Mouse (Mus musculus) heart, embryonic 13.5 days (tissue): ENCODE results near the gene Trim67. TPM values are rescaled to one million over a fixed set of nuclear protein-coding genes. Genes with fewer than 3 reads are reported as not detected.

ENCODE experiments used
- ATAC-seq: fragments of 200-750 bp; cut with Nextera tagmentation; 2 replicates; pipeline ENCODE4 v1.8.0; 2017; ENCODE audit warnings: moderate TSS enrichment; ENCODE audit not compliant: insufficient number of reproducible peaks, low FRiP score, low TSS enrichment; ENCODE audit errors: extremely low read depth
- H3K27ac ChIP-seq: fragments of 300-500 bp; sonication (generic); replicated peaks from 2 replicates; pipeline ENCODE4 v1.5.1; 2015; ENCODE audit warnings: moderate library complexity, mild to moderate bottlenecking, inconsistent platforms
- H3K27me3 ChIP-seq: fragments of 300-500 bp; sonication (generic); replicated peaks from 2 replicates; pipeline ENCODE4 v1.6.1; 2015; ENCODE audit warnings: mild to moderate bottlenecking, inconsistent platforms
- H3K36me3 ChIP-seq: fragments of 300-500 bp; sonication (generic); 2 replicates; pipeline ENCODE4 v1.6.1; 2015; ENCODE audit warnings: mild to moderate bottlenecking, inconsistent platforms
- H3K4me1 ChIP-seq: fragments of 300-500 bp; sonication (generic); 2 replicates; pipeline ENCODE4 v1.6.1; 2015; ENCODE audit warnings: inconsistent platforms
- H3K4me2 ChIP-seq: fragments of 300-500 bp; sonication (generic); 2 replicates; pipeline ENCODE4 v1.6.1; 2015; ENCODE audit warnings: inconsistent platforms, mild to moderate bottlenecking, moderate library complexity
- H3K4me3 ChIP-seq: fragments of 300-500 bp; sonication (generic); 2 replicates; pipeline ENCODE4 v1.5.1; 2015; ENCODE audit warnings: moderate library complexity, mild to moderate bottlenecking, inconsistent platforms
- H3K9ac ChIP-seq: fragments of 300-500 bp; sonication (generic); 2 replicates; pipeline ENCODE4 v1.6.1; 2015; ENCODE audit warnings: inconsistent platforms, mild to moderate bottlenecking, moderate library complexity
- H3K9me3 ChIP-seq: fragments of 300-500 bp; sonication (generic); 2 replicates; pipeline ENCODE4 v1.6.1; 2016; ENCODE audit warnings: inconsistent platforms
- WGBS: fragments of 180-500 bp; shearing (Covaris S2); methylation state at CpG from one replicate; pipeline ENCODE4 v1.1.7; 2015; ENCODE audit warnings: mixed read lengths; 5-methylcytosine and 5-hydroxymethylcytosine counted together
- polyA plus RNA-seq: library from polyadenylated mRNA; unstranded; fragments of >200 nt; fragmentation: Nextera tagmentation; extraction: Ambion mirVana; gene quantifications from 2 replicates; pipeline ENCODE4 v1.2.1, GENCODE M21; 2015

Trim67 gene
- polyA plus RNA-seq, 1 experiment from 2014 or later: 0.16 TPM

DNA sequence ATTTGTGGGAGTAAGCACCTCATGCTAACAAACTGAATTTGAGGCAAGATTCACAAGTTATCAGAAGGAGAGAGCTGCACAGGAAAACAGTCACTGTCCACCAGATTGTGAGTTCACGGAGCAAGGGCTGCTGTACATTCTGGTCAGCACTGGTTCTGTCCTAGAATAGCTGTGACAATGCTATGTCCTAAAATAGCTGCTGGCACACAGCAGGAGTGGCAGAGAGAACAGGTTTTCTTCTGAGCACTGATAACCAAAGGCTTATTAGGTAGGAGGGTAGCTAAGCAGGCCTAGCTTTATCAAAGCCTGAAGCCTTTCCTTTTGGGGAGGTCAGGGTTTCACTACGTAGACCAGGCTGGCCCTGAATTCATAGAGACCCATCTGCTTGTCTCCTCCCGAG is 67.3 kb downstream of the Trim67 start:
- WGBS: 44% methylated on average over 3 of the region's 3 CpGs
- no peak for ATAC-seq
- Histone ChIP-seq H3K27ac (peak overlapping the region; percentile 93), H3K4me2 (peak overlapping the region; percentile 46), H3K27me3 (no peaks in the 10 kb centered on the region), H3K36me3 (peaks cover 59% of the 10 kb centered on the region), H3K4me3 (no peak overlapping the region), H3K9ac (0 out of 2 replicates have a peak overlapping the region, but pooled peaks have one; percentile 33), H3K9me3 (0 out of 2 replicates have a peak, but pooled peaks cover 11% of the 10 kb centered on the region), H3K4me1 (peaks cover 50% of the 10 kb centered on the region)

DNA sequence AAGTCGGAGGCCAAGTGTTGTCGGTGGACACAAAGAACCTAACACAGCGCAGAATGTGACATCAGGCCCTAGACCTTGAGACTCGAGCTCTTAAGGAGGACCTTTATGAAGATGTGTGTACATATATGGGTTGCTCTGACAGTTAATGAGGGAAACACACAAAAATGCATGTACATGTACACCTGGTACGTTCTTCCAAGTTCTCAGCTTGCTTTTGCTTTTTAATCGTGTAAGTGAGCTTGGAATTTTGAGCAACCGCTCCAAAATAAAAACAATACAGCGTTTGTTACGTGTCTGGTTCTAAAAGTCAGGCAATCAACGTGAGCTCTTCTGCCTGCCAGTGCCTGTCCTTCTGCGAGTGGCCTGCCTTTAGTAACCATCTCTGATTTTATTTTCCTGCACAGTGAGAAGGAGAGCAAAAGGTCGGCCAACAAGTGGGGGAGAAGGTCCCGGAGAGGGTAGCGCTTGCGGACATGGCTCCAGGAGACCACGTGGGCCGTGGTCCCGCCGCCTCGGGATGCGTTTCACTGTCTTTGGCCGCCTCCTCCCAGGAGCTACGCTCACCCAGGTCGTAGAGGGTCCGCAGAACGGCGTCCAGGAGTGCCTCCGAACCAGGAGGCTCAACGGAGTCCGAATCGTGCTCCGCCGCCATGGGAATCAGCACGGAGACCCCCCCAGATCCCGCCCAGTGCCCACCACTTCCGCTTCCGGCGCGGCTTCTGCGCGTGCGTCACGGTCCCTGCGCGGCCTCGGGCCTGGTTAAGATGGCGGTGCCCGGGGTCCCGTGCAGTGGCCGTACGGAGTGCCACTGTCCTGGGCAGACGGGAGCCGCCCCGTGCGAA is 69.7 kb downstream of the Trim67 start, which contains the start of the genes Gnpat and 2810004N23Rik:
Gene Gnpat (plus strand): TSS at position 713 of the 842 bp plus-strand sequence.
Gene 2810004N23Rik (minus strand): TSS at position 800 of the 842 bp plus-strand sequence.
- no peaks in the 10 kb centered on the region for H3K9me3 ChIP-seq
- peak within 1 kb of the TSS; percentile 77 for H3K4me2 ChIP-seq
- peaks cover 40% of the 10 kb centered on the region for H3K36me3 ChIP-seq
- under 1% methylated on average over 55 of the region's 55 CpGs for WGBS
- peak within 1 kb of the TSS; percentile 95 for H3K9ac ChIP-seq
- peak within 1 kb of the TSS; percentile 85 for H3K27ac ChIP-seq
- H3K4me1 ChIP-seq: peaks cover 72% of the 10 kb centered on the region
- ATAC-seq: peak; percentile 84
- peak within 1 kb of the TSS; percentile 91 for H3K4me3 ChIP-seq
- H3K27me3 ChIP-seq: no peaks in the 10 kb centered on the region

DNA sequence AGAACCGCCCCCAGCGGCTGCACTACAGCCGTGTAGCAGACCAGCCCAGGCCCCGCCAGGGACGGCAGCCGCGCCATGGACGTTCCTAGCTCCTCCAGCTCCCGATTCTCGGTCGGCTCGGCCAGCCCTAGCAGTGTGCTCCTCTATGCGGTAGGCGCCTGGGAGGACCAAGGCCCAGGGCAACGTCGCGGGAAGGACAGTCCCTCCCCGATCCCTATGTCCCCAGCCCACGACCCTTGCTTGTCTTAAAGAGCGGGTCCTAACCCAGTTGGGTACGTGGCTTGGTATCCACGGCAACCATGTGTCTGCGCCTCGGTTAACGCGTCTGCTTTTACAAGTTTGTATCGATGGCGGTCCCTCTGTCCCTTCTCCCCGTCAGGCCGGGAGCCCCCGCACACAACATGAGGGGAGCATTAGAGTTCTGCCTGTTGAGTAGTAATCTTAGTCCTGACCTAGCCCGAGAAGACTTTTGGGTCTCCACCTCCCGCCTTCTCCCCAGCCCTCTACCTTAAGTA is 70.3 kb downstream of the Trim67 start:
- no peak; the same call in 1 of the 2 replicates for ATAC-seq
- Histone ChIP-seq H3K4me2 (peak overlapping the region; percentile 77), H3K27ac (peak overlapping the region; percentile 85), H3K4me1 (peaks cover 79% of the 10 kb centered on the region), H3K9ac (peak overlapping the region; percentile 95), H3K4me3 (peak overlapping the region; percentile 91), H3K27me3 (no peaks in the 10 kb centered on the region), H3K9me3 (no peaks in the 10 kb centered on the region), H3K36me3 (peaks cover 33% of the 10 kb centered on the region)
- under 1% methylated on average over 33 of the region's 33 CpGs for WGBS

DNA sequence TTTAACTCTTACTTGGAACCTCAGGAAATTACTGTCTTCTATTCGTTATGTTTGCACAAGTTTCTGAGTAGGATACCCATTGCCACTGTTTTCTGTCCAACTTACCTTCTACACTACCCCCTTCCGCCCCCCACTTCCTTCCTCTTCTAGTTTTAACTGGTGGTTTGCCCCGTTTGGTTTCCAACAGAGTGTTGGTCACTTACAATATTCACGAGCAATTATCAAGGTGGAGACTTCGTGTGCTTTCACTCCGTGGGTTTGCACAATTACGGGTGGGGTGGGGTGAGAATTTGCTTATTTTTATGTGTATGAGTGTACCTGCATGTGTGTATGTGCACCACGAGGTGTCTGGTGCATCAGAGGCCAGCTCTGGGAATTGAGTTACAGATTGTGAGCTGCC is 70.8 kb downstream of the Trim67 start:
- peaks cover 28% of the 10 kb centered on the region for H3K36me3 ChIP-seq
- H3K4me2 ChIP-seq: peak overlapping the region; percentile 77
- ATAC-seq: no peak
- peak overlapping the region; percentile 85 for H3K27ac ChIP-seq
- peak overlapping the region; percentile 95 for H3K9ac ChIP-seq
- H3K9me3 ChIP-seq: no peaks in the 10 kb centered on the region
- H3K4me1 ChIP-seq: peaks cover 83% of the 10 kb centered on the region
- H3K4me3 ChIP-seq: peak overlapping the region; percentile 91
- WGBS: 13% methylated on average over 8 of the region's 8 CpGs
- no peaks in the 10 kb centered on the region for H3K27me3 ChIP-seq

DNA sequence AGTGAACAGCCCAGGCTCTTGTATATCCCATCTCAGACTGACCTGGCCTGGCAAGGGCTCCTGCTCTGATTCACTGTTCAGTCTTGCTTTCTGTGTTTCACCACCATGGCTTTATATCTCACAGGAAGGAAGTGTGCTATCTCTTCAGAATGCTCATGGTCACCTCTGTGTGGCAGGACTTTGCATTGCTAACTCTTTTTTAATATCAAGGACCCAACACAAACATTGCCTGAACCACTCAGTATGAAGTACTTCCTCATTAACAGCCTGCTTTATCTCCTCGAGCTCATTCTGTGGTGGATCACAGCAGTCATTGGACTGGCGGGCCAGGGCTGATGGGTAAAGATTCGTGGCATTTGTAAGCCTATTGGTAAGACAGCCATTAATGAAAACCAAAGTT is 73.8 kb downstream of the Trim67 start:
- peaks cover 16% of the 10 kb centered on the region for H3K36me3 ChIP-seq
- H3K9ac ChIP-seq: no peak overlapping the region
- H3K27ac ChIP-seq: peak overlapping the region; percentile 16; the same call in 1 of the 2 replicates
- no peak overlapping the region for H3K4me3 ChIP-seq
- no peak overlapping the region for H3K4me2 ChIP-seq
- ATAC-seq: no peak
- peaks cover 63% of the 10 kb centered on the region for H3K4me1 ChIP-seq
- 28% methylated on average over 3 of the region's 3 CpGs for WGBS
- no peaks in the 10 kb centered on the region for H3K9me3 ChIP-seq
- no peaks in the 10 kb centered on the region for H3K27me3 ChIP-seq

DNA sequence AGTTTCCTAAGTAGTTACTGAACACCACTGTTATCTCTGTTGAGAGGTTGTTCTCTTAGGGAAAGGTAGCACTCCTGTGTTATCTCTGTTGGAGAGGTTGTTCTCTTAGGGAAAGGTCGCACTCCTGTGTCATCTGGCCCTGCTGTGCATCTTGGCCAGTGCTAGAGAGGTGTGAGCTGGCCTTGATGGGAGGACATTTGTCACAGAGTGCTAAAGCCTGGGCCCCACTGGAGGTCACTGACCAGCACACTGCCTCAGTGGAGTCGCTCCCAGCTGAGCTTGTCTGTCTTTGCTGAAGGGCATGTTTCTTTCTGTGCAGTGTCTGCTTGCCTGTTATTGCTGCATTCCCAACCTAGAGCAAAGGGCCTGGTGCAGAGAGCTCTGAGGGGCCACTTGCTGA is 74.2 kb downstream of the Trim67 start:
- peaks cover 62% of the 10 kb centered on the region for H3K4me1 ChIP-seq
- H3K9ac ChIP-seq: 0 out of 2 replicates have a peak overlapping the region, but pooled peaks have one; percentile 5
- H3K4me3 ChIP-seq: no peak overlapping the region
- no peak for ATAC-seq
- peak overlapping the region; percentile 16; the same call in 1 of the 2 replicates for H3K27ac ChIP-seq
- H3K36me3 ChIP-seq: peaks cover 20% of the 10 kb centered on the region
- WGBS: 39% methylated on average over 2 of the region's 2 CpGs
- H3K9me3 ChIP-seq: no peaks in the 10 kb centered on the region
- no peaks in the 10 kb centered on the region for H3K27me3 ChIP-seq
- H3K4me2 ChIP-seq: no peak overlapping the region

DNA sequence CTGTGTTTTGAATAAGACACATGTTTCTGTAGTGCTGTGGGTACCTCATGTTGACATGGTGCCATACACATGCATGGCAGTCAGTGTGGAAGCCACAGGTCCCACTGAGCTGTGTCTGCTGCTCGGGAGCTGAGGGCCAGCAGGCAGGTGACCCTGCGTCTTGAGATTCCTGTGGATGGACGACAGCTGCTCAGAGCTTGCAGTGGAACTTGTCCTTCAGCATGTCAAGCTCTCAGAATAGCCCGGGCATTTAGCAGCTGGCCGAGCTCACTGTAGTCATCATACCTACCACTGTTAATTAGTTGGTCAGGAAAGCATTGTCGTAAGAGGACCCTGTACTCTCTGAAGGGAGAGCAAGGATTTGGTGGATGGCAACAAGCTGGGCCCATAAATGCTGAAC is 76.8 kb downstream of the Trim67 start:
- H3K36me3 ChIP-seq: peaks cover 46% of the 10 kb centered on the region
- no peaks in the 10 kb centered on the region for H3K27me3 ChIP-seq
- WGBS: 57% methylated on average over 6 of the region's 6 CpGs
- no peaks in the 10 kb centered on the region for H3K9me3 ChIP-seq
- no peak for ATAC-seq
- no peak overlapping the region for H3K9ac ChIP-seq
- 0 out of 2 replicates have a peak overlapping the region, but pooled peaks have one; percentile 1 for H3K27ac ChIP-seq
- no peak overlapping the region for H3K4me2 ChIP-seq
- H3K4me3 ChIP-seq: no peak overlapping the region
- peaks cover 61% of the 10 kb centered on the region for H3K4me1 ChIP-seq

DNA sequence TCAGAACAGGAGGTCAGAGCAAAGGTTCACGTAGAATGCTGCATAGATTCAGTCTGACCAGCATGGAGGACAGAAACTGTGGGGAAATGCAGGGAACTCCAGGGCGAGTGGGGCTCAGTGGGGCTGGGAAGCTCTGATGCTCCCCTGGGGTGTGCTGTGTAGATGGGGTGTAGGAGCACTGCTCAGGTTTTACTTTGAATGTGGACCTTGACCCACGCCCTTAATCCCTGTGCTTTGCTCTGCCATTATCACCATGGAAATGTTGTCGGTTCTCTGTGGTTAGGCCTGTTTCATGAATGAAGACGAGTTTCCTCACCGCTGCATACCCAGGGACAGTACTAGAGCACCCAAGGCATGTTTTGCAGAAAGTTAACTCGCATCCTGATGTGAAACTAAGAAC is 78.6 kb downstream of the Trim67 start:
- H3K4me2 ChIP-seq: no peak overlapping the region
- H3K36me3 ChIP-seq: peaks cover 58% of the 10 kb centered on the region
- H3K9ac ChIP-seq: no peak overlapping the region
- no peak for ATAC-seq
- no peaks in the 10 kb centered on the region for H3K27me3 ChIP-seq
- WGBS: 84% methylated on average over 7 of the region's 7 CpGs
- H3K27ac ChIP-seq: no peak overlapping the region
- peaks cover 46% of the 10 kb centered on the region for H3K4me1 ChIP-seq
- H3K9me3 ChIP-seq: no peaks in the 10 kb centered on the region
- H3K4me3 ChIP-seq: no peak overlapping the region

DNA sequence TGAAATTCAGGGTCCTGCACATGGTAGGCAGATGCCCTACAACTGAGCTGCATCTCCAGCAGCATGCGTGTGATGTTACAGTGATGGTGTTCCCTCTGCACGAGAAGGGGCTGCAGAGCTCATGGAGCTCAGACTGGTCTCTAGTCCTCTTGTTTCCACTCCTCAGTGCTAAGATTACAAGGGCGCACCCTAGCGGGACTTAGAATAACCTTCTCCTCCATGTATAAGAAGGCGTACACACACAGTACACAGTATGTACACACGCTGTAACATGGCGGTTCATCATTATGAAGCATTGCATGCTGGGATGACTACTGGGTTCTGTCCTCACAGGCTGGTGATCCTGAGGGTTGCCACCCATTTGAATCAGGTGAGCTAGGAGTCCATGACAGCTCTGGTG is 79.2 kb downstream of the Trim67 start:
- peaks cover 64% of the 10 kb centered on the region for H3K36me3 ChIP-seq
- WGBS: 85% methylated on average over 7 of the region's 7 CpGs
- H3K4me2 ChIP-seq: no peak overlapping the region

DNA sequence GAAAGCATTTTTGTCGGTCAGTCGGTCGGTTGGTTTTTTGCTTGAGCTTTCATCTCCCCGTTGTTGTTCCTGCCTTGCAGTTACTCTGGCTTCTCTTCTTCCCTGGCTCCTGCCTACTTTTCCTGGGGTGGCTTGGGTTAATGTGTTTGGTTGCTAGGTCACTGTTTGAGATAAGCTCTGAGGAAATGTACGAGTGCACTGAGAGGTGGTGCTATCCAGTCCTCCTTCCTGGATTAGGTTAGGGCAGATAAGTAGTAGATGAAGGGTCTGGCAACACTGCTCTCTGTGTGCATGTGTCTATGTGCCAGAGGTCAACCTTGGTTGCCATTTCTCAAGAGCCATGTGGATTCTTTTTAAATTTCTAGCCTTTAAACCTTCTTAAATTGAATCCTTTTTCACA is 79.8 kb downstream of the Trim67 start:
- Histone ChIP-seq H3K4me2 (no peak overlapping the region), H3K9ac (no peak overlapping the region), H3K27ac (no peak overlapping the region), H3K27me3 (no peaks in the 10 kb centered on the region), H3K36me3 (peaks cover 70% of the 10 kb centered on the region), H3K4me3 (no peak overlapping the region), H3K4me1 (peaks cover 34% of the 10 kb centered on the region), H3K9me3 (no peaks in the 10 kb centered on the region)
- peak; percentile 55; the same call in 1 of the 2 replicates for ATAC-seq
- WGBS: 24% methylated on average over 5 of the region's 5 CpGs

More for the DNA sequence above, 79.2 kb downstream of the Trim67 start:
- H3K9me3 ChIP-seq: no peaks in the 10 kb centered on the region
- H3K27ac ChIP-seq: no peak overlapping the region
- no peak overlapping the region for H3K9ac ChIP-seq
- peaks cover 40% of the 10 kb centered on the region for H3K4me1 ChIP-seq
- no peak for ATAC-seq
- H3K4me3 ChIP-seq: no peak overlapping the region
- no peaks in the 10 kb centered on the region for H3K27me3 ChIP-seq

DNA sequence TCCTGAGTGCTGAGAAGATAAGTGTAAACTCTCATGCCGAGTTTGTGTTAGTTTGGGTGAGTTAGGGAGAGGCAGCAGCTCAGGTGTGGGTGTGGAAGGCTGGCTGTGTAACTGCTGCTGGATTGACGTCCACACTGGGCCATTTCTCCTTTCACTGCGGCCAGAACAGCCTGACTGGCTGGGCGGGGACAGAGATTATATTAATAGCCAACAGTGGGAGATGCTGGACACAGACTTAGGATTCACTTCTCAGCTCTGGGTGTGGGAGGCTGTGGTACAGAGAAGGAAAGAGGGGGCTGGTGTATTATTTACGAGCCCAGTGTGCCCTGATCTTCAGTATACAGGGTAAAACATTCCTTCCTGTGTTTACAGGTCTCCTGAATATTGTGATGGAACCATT is 85.2 kb downstream of the Trim67 start:
- no peaks in the 10 kb centered on the region for H3K27me3 ChIP-seq
- H3K4me3 ChIP-seq: no peak overlapping the region
- H3K9ac ChIP-seq: no peak overlapping the region
- H3K36me3 ChIP-seq: peaks cover 98% of the 10 kb centered on the region
- 66% methylated on average over 5 of the region's 5 CpGs for WGBS
- no peaks in the 10 kb centered on the region for H3K9me3 ChIP-seq
- peaks cover 14% of the 10 kb centered on the region for H3K4me1 ChIP-seq
- H3K27ac ChIP-seq: no peak overlapping the region
- no peak for ATAC-seq
- H3K4me2 ChIP-seq: no peak overlapping the region
